Mouse (Mus musculus) liver, adult 2 months (tissue): ENCODE results near the gene Pop7.

Source experiments
- CTCF ChIP-seq: fragments of 200-500 bp; IDR thresholded peaks from 2 replicates; pipeline ENCODE4 v1.5.1; 2011; ENCODE audit warnings: low read depth, low read length, control low read depth
- POLR2A ChIP-seq: fragments of 200-500 bp; IDR thresholded peaks from 2 replicates; pipeline ENCODE4 v1.6.1; 2011; ENCODE audit warnings: low read length, control low read depth; ENCODE audit not compliant: insufficient read depth; ENCODE audit errors: extremely low read depth

DNA sequence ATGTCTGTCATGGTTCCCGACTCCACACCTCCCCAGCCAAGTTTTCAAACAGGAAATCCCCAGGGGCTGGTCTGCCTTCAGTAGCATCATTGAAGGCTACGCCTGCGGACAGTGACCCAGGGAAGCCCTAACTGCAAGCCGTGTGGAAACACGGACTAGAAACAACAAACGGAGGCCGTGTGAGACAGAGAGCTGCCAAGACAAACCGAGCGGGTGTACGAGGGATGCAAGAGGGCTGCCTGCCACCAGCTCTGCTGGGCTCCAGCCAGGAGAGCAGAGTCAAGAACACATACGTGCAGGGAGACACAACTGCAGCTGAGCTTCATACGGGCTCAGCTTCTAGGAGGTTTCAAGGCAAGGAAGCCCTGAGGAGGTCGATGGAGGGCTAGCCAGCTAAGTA, 8.5 kb downstream of the Pop7 start:
- TF ChIP-seq CTCF, result no peak
- TF ChIP-seq POLR2A, result no peak
